Mouse (Mus musculus) testis, adult 2 months (tissue): ENCODE measurements around the gene Rrnad1. TPM values are rescaled to one million over a fixed set of nuclear protein-coding genes. Genes with fewer than 3 reads are reported as not detected.

Experiments
- H3K27ac ChIP-seq: fragments of 200-500 bp; 2 replicates; pipeline ENCODE4 v1.5.1; 2012; ENCODE audit warnings: low read depth, low read length; ENCODE audit not compliant: control insufficient read depth, insufficient read depth
- H3K27me3 ChIP-seq: fragments of 200-500 bp; 2 replicates; pipeline ENCODE4 v1.6.1; 2012; ENCODE audit warnings: mild to moderate bottlenecking, low read length, moderate library complexity; ENCODE audit not compliant: control insufficient read depth, insufficient read depth
- H3K36me3 ChIP-seq: fragments of 200-500 bp; 2 replicates; pipeline ENCODE4 v1.6.1; 2012; ENCODE audit warnings: mild to moderate bottlenecking, low read length; ENCODE audit not compliant: control insufficient read depth, insufficient read depth
- H3K4me1 ChIP-seq: fragments of 200-500 bp; 2 replicates; pipeline ENCODE4 v1.6.1; 2012; ENCODE audit warnings: low read length; ENCODE audit not compliant: control insufficient read depth, insufficient read depth
- H3K4me3 ChIP-seq: fragments of 200-500 bp; 2 replicates; pipeline ENCODE4 v1.5.1; 2012; ENCODE audit warnings: low read depth, mild to moderate bottlenecking, low read length, moderate library complexity, mixed read lengths; ENCODE audit not compliant: control insufficient read depth
- CTCF ChIP-seq: fragments of 200-500 bp; IDR thresholded peaks from 2 replicates; pipeline ENCODE4 v1.5.1; 2012; ENCODE audit warnings: low read depth, mild to moderate bottlenecking, inconsistent platforms, low read length, moderate library complexity; ENCODE audit not compliant: control insufficient read depth, insufficient read depth, insufficient replicate concordance
- POLR2A ChIP-seq: fragments of 200-500 bp; IDR thresholded peaks from 2 replicates; pipeline ENCODE4 v1.6.1; 2012; ENCODE audit warnings: low read depth, mild to moderate bottlenecking, inconsistent platforms, low read length, moderate library complexity; ENCODE audit not compliant: control insufficient read depth
- polyA plus RNA-seq: library from polyadenylated mRNA; depleted of rRNA; stranded (reverse); fragments of >200 nt; gene quantifications from 2 replicates; pipeline ENCODE4 v1.2.3, GENCODE M21; 2012

Rrnad1 gene
- polyA plus RNA-seq, 1 experiment = 22.2 TPM

- Histone ChIP-seq H3K4me3 (peak overlapping the region; percentile 36), H3K4me1 (peaks cover 37% of the 10 kb centered on the region), H3K27ac (no peak overlapping the region), H3K27me3 (no peaks in the 10 kb centered on the region; the same call in none of the 2 replicates), H3K36me3 (no peaks in the 10 kb centered on the region)
- TF ChIP-seq CTCF (no peak), POLR2A (no peak)
These were observed 17.3 kb upstream of the Rrnad1 start for GRCm38 (mm10) chr3:87947811-87948199.

GRCm38 (mm10) chr3:87947056-87947810, 16.7 kb upstream of the Rrnad1 start:
- TF ChIP-seq POLR2A = no peak
- TF ChIP-seq CTCF = no peak
- Histone ChIP-seq H3K4me1 (peaks cover 31% of the 10 kb centered on the region), H3K27me3 (no peaks in the 10 kb centered on the region; the same call in none of the 2 replicates), H3K4me3 (peak overlapping the region; percentile 6; the same call in 1 of the 2 replicates), H3K27ac (no peak overlapping the region), H3K36me3 (no peaks in the 10 kb centered on the region)

GRCm38 (mm10) chr3:87946541-87946860, 16.0 kb upstream of the Rrnad1 start:
- H3K36me3 ChIP-seq = no peaks in the 10 kb centered on the region; the same call in 1 of the 2 replicates
- H3K4me1 ChIP-seq = peaks cover 27% of the 10 kb centered on the region
- TF ChIP-seq POLR2A (no peak), CTCF (no peak)
- H3K4me3 ChIP-seq = no peak overlapping the region
- no peaks in the 10 kb centered on the region; the same call in none of the 2 replicates for H3K27me3 ChIP-seq
- H3K27ac ChIP-seq = no peak overlapping the region

GRCm38 (mm10) chr3:87945781-87946540, 15.4 kb upstream of the Rrnad1 start:
- Histone ChIP-seq H3K36me3 (no peaks in the 10 kb centered on the region; the same call in 1 of the 2 replicates), H3K4me1 (peaks cover 27% of the 10 kb centered on the region), H3K27me3 (no peaks in the 10 kb centered on the region; the same call in none of the 2 replicates), H3K4me3 (no peak overlapping the region), H3K27ac (no peak overlapping the region)
- TF ChIP-seq POLR2A (no peak), CTCF (no peak)

- Histone ChIP-seq H3K27ac (no peak overlapping the region), H3K27me3 (no peaks in the 10 kb centered on the region; the same call in none of the 2 replicates), H3K4me3 (no peak overlapping the region), H3K36me3 (no peaks in the 10 kb centered on the region; the same call in 1 of the 2 replicates), H3K4me1 (peaks cover 25% of the 10 kb centered on the region)
- TF ChIP-seq CTCF = 0 out of 2 replicates have a peak, but pooled peaks have one; percentile 5
- TF ChIP-seq POLR2A = no peak
These were observed 14.5 kb upstream of the Rrnad1 start for GRCm38 (mm10) chr3:87944838-87945600.

GRCm38 (mm10) chr3:87943586-87943985, 13.1 kb upstream of the Rrnad1 start:
- peaks cover 16% of the 10 kb centered on the region for H3K4me1 ChIP-seq
- TF ChIP-seq CTCF (no peak), POLR2A (no peak)
- H3K27me3 ChIP-seq = no peaks in the 10 kb centered on the region; the same call in 1 of the 2 replicates
- no peak overlapping the region for H3K4me3 ChIP-seq
- H3K36me3 ChIP-seq = no peaks in the 10 kb centered on the region; the same call in none of the 2 replicates
- H3K27ac ChIP-seq = no peak overlapping the region
